Mouse (Mus musculus) common myeloid progenitor, adult 5-6 weeks (primary cell): ENCODE results near the gene Ntf5. TPM values are rescaled to one million over a fixed set of nuclear protein-coding genes. Genes with fewer than 3 reads are reported as not detected.
"Not testable (repeated sequence)": the region's sequence is repeated elsewhere in the genome, so short reads cannot be mapped to it uniquely, and the experiment has no call there.

Experiments
- ATAC-seq: replicated peaks from 2 replicates; pipeline ENCODE4 v1.8.0; 2016; ENCODE audit warnings: low read depth, mild to moderate bottlenecking, moderate TSS enrichment, inconsistent platforms; ENCODE audit not compliant: poor library complexity, severe bottlenecking
- total RNA-seq: library from RNA; stranded (forward); fragments of 200-1000, 187-1606 nt; gene quantifications from 2 replicates; pipeline ENCODE4 v1.2.3, GENCODE M21; 2017

The Ntf5 gene
- total RNA-seq, 1 experiment from 2014 or later, result not detected

GRCm38 (mm10) chr7:45459564-45460140 lies 46.2 kb downstream of the Ntf5 start, which contains the start of gene Ftl1:
Gene Ftl1 (minus strand): TSS chr7:45459884.
- peak; percentile 74 for ATAC-seq

DNA sequence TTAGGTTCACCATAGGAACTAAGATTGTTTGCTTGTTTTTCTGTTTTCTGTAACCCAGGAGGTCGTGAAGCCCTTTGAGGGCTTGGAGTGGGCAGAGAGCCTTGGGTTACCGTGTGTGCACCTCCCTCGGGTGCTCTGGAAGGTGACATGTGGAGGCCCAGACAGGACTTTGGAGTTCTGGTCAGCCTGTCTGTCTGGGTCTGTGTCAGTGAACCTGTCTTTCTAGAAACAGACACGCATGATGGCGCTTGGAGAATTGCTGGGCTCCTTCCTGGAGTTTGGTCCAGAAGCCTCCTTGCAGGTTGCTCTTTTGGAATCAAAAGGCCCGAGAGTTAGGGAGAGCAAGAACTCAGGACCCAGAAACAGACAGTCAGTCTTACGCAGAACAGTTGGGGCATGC lies 46.9 kb downstream of the Ntf5 start:
- ATAC-seq, result no peak

- ATAC-seq, result peak; percentile 70
These were observed 47.4 kb downstream of the Ntf5 start for GRCm38 (mm10) chr7:45460860-45461314.

- no peak for ATAC-seq
These were observed 47.8 kb downstream of the Ntf5 start for GRCm38 (mm10) chr7:45461326-45461725.

- no peak for ATAC-seq
These were observed 48.3 kb downstream of the Ntf5 start for GRCm38 (mm10) chr7:45461781-45462180.

GRCm38 (mm10) chr7:45462325-45462724 lies 48.8 kb downstream of the Ntf5 start:
- ATAC-seq, result no peak

GRCm38 (mm10) chr7:45462868-45463267 lies 49.4 kb downstream of the Ntf5 start:
- not testable (repeated sequence) for ATAC-seq

- no peak for ATAC-seq
These were observed 50.7 kb downstream of the Ntf5 start for GRCm38 (mm10) chr7:45463987-45464778.

- no peak for ATAC-seq
These were observed 51.6 kb downstream of the Ntf5 start for GRCm38 (mm10) chr7:45465112-45465511.

DNA sequence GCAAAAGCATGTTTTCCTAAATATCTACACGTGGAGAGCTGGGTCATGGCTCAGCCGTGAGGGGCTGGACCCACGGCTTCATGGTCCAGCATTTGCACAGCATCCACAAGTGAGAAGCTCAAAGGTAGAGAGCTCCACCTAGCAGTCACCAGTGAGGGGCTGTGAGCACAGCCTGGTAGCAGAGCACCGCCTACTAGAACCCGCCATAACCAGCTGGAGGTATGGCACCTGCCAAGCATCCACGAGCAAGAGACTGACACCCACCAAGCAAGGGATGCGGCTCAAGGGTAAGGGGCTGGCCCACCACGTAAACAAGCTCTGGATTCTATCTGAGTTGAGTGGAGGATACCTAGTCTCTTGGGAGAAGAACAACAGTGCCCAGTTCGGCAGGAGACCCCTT lies 52.1 kb downstream of the Ntf5 start:
- no peak for ATAC-seq

DNA sequence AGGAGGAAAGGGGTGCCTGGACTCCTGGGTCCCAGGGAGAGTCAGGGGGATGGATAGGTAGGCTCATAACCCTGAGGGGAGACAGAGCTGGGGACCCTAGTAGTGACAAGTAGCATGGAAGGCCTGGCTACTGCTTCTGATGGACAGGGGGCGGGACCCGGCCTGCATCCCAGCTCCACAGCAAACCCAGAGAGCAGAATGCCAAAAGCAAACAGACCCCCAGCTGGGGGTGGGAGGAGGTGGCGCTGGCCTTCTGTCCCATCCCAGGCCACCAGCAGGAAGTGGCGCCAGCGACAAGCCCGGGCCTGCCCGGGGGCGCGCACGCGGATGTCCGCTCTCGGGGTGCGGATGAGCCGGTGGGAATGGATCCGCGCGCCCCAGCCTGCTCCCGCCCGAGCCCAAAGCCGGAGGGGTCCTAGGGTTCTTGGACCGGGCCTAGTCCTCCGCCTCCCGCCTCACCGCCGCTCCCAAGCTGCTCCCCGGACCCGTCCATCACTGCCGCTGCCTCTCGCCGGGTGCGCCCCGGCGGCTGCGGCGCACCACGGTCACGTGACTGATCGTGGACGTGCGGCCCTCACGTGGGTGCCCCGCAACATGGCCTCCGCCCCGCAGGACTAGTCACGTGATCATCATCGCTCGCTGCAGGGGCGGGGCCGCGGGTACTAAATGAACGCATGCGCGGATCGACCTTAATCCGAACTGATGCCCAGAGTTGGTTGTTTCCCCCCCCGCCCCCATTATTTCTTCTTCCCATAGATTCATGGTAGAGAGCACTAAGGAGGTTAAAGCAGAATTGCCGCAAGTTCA lies 53.0 kb downstream of the Ntf5 start, which contains the start of gene Bax:
TSS of gene Bax (minus strand) at position 616 of the 807 bp plus-strand sequence.
- peak; percentile 82 for ATAC-seq

Other genes starting within 250 kb of the Ntf5 start
- not detected in 2 replicates for gene Slc17a7, start 249.7 kb upstream of the Ntf5 start, total RNA-seq
- not detected in 2 replicates for gene Gfy, start 234.1 kb upstream of the Ntf5 start, total RNA-seq
- not detected in 2 replicates for gene Pth2, start 232.7 kb upstream of the Ntf5 start, total RNA-seq
- gene Ccdc155, start 208.8 kb upstream of the Ntf5 start, total RNA-seq, result 0.18 and 2.0 TPM in 2 replicates
- gene Dkkl1, start 201.5 kb upstream of the Ntf5 start, total RNA-seq, result 6.7 and 17.4 TPM in 2 replicates
- 0.55 and 0.87 TPM in 2 replicates for gene Tead2, start 197.9 kb upstream of the Ntf5 start, total RNA-seq
- gene Cd37, start 174.6 kb upstream of the Ntf5 start, total RNA-seq, result 28.9 and 41.4 TPM in 2 replicates
- gene Slc6a16, start 172.6 kb upstream of the Ntf5 start, total RNA-seq, result not detected in 2 replicates
- not detected in 2 replicates for gene Slc6a21, start 136.2 kb upstream of the Ntf5 start, total RNA-seq
- 3.1 and 3.4 TPM in 2 replicates for gene Trpm4, start 79.9 kb upstream of the Ntf5 start, total RNA-seq
- gene Hrc, start 78.4 kb upstream of the Ntf5 start, total RNA-seq, result 0.41 TPM in 1 of 2 replicates, not detected in the other
- not detected in 2 replicates for gene Ppfia3, start 46.7 kb upstream of the Ntf5 start, total RNA-seq
- 1.9 TPM in 1 of 2 replicates, not detected in the other for gene Lin7b, start 43.1 kb upstream of the Ntf5 start, total RNA-seq
- 451 and 564 TPM in 2 replicates for gene Snrnp70, start 18.0 kb upstream of the Ntf5 start, total RNA-seq
- not detected in 2 replicates for gene Kcna7, start 8.0 kb upstream of the Ntf5 start, total RNA-seq
- not detected in 2 replicates for gene Lhb, start 7.1 kb downstream of the Ntf5 start, total RNA-seq
- 6.2 and 7.5 TPM in 2 replicates for gene Gys1, start 21.1 kb downstream of the Ntf5 start, total RNA-seq
- 149 and 177 TPM in 2 replicates for gene Ruvbl2, start 24.4 kb downstream of the Ntf5 start, total RNA-seq
- 650 and 699 TPM in 2 replicates for gene Ftl1, start 46.2 kb downstream of the Ntf5 start, total RNA-seq
- gene Bax, start 53.2 kb downstream of the Ntf5 start, total RNA-seq, result 34.0 and 35.6 TPM in 2 replicates
- gene Tulp2, start 68.2 kb downstream of the Ntf5 start, total RNA-seq, result not detected in 2 replicates
- gene Gm45808, start 73.1 kb downstream of the Ntf5 start, total RNA-seq, result not detected in 2 replicates
- gene Dhdh, start 75.1 kb downstream of the Ntf5 start, total RNA-seq, result 11.8 and 13.4 TPM in 2 replicates
- 296 and 342 TPM in 2 replicates for gene Nucb1, start 96.7 kb downstream of the Ntf5 start, total RNA-seq
- 122 and 193 TPM in 2 replicates for gene Ppp1r15a, start 112.6 kb downstream of the Ntf5 start, total RNA-seq
- gene Plekha4, start 112.6 kb downstream of the Ntf5 start, total RNA-seq, result not detected in 2 replicates
- gene Hsd17b14, start 141.2 kb downstream of the Ntf5 start, total RNA-seq, result not detected in 2 replicates
- 26.6 and 39.0 TPM in 2 replicates for gene Bcat2, start 156.5 kb downstream of the Ntf5 start, total RNA-seq
- gene Fgf21, start 201.8 kb downstream of the Ntf5 start, total RNA-seq, result not detected in 2 replicates
- gene Fut1, start 203.6 kb downstream of the Ntf5 start, total RNA-seq, result not detected in 2 replicates
- gene Izumo1, start 208.1 kb downstream of the Ntf5 start, total RNA-seq, result 1.0 TPM in 1 of 2 replicates, not detected in the other
- gene Rasip1, start 213.8 kb downstream of the Ntf5 start, total RNA-seq, result not detected in 2 replicates
- under 0.01 TPM in 1 of 2 replicates, not detected in the other for gene Mamstr, start 226.3 kb downstream of the Ntf5 start, total RNA-seq